In genomic region chr13:102640171-102640570, GRCm38 (mm10) we compare ENCODE assay signal across 24 mouse cellular contexts. TPM values are rescaled to one million over a fixed set of nuclear protein-coding genes. Genes with fewer than 3 reads are reported as not detected.
DNase-seq lines count a peak whose midpoint lies in the region; ATAC-seq and TF ChIP-seq lines count a peak whose summit lies in the region.
"Had no signal": no experiment of that assay in that cellular context is flagged by ENCODE, and none has a peak within 500 bp of the region (broad histone marks: within the 10 kb centered on the region; RNA-seq: fewer than 3 reads in every experiment).

No protein-coding gene starts in this region.

- TF ChIP-seq EP300 in liver, postnatal 0 days (IDR thresholded peaks at IDR 0.05; ENCODE audit: low read depth): no peak
- no peak for TF ChIP-seq EP300 in stomach, postnatal 0 days (optimal IDR thresholded peaks at IDR 0.05)

- no peak overlapping the region for H3K4me3 ChIP-seq in heart, embryonic 15.5 days
- no peak overlapping the region for H3K4me3 ChIP-seq in liver, embryonic 11.5 days (ENCODE audit: low read depth, low read length)
- no peak overlapping the region for H3K4me3 ChIP-seq in liver, postnatal 0 days (ENCODE audit: low read depth, low read length)
- H3K4me3 ChIP-seq in lung, embryonic 16.5 days (ENCODE audit: low read length): no peak overlapping the region
- H3K4me3 ChIP-seq in stomach, embryonic 14.5 days (ENCODE audit: low read depth, low read length): no peak overlapping the region
- no peak overlapping the region for H3K4me3 ChIP-seq in stomach, postnatal 0 days (ENCODE audit: low read depth, low read length)
- H3K4me3 ChIP-seq: embryonic facial prominence, embryonic 13.5 days; embryonic facial prominence, embryonic 15.5 days; erythroblast, embryonic 14.5 days; forebrain, embryonic 12.5 days had no signal

- 60% methylated on average over 3 of the region's 3 CpGs for WGBS in heart, embryonic 15.5 days
- 52% methylated on average over 3 of the region's 3 CpGs for WGBS in liver, embryonic 11.5 days
- WGBS in liver, postnatal 0 days (ENCODE audit: insufficient replicate concordance): 74% methylated on average over 3 of the region's 3 CpGs
- 44% methylated on average over 3 of the region's 3 CpGs for WGBS in lung, embryonic 16.5 days
- 33% methylated on average over 3 of the region's 3 CpGs for WGBS in stomach, embryonic 14.5 days
- 38% methylated on average over 3 of the region's 3 CpGs for WGBS in stomach, postnatal 0 days

- H3K27ac ChIP-seq in heart, embryonic 15.5 days: no peak overlapping the region
- no peak overlapping the region for H3K27ac ChIP-seq in liver, embryonic 11.5 days (ENCODE audit: low read depth, low read length)
- no peak overlapping the region for H3K27ac ChIP-seq in liver, postnatal 0 days (ENCODE audit: low read depth)
- H3K27ac ChIP-seq in lung, embryonic 16.5 days (ENCODE audit: low read length): no peak overlapping the region
- H3K27ac ChIP-seq in stomach, embryonic 14.5 days (ENCODE audit: low read length): no peak overlapping the region
- H3K27ac ChIP-seq in stomach, postnatal 0 days (replicated peaks): no peak overlapping the region
- H3K27ac ChIP-seq: embryonic facial prominence, embryonic 13.5 days; embryonic facial prominence, embryonic 15.5 days; forebrain, embryonic 12.5 days had no signal

- TF ChIP-seq CTCF in liver, postnatal 0 days (IDR thresholded peaks at IDR 0.05; ENCODE audit: low read depth): no peak
- TF ChIP-seq CTCF in stomach, postnatal 0 days (IDR thresholded peaks at IDR 0.05; ENCODE audit: low read depth): no peak

- no peak overlapping the region for H3K4me2 ChIP-seq in heart, embryonic 15.5 days
- H3K4me2 ChIP-seq in liver, embryonic 11.5 days: no peak overlapping the region
- H3K4me2 ChIP-seq in liver, postnatal 0 days (ENCODE audit: low read depth, low read length): no peak overlapping the region
- no peak overlapping the region for H3K4me2 ChIP-seq in lung, embryonic 16.5 days (ENCODE audit: low read depth, low read length)
- H3K4me2 ChIP-seq in stomach, embryonic 14.5 days (replicated peaks; ENCODE audit: low read depth, low read length): no peak overlapping the region
- H3K4me2 ChIP-seq in stomach, postnatal 0 days (replicated peaks; ENCODE audit: low read depth): no peak overlapping the region
- H3K4me2 ChIP-seq: embryonic facial prominence, embryonic 13.5 days; embryonic facial prominence, embryonic 15.5 days; forebrain, embryonic 12.5 days had no signal

- no peaks in the 10 kb centered on the region for H3K9me3 ChIP-seq in heart, embryonic 15.5 days (replicated peaks)
- H3K9me3 ChIP-seq in liver, embryonic 11.5 days (ENCODE audit: control insufficient read depth, low read length): no peaks in the 10 kb centered on the region
- H3K9me3 ChIP-seq in liver, postnatal 0 days (ENCODE audit: low read length): no peaks in the 10 kb centered on the region
- no peaks in the 10 kb centered on the region for H3K9me3 ChIP-seq in lung, embryonic 16.5 days (ENCODE audit: control insufficient read depth, low read length)
- H3K9me3 ChIP-seq in stomach, embryonic 14.5 days (ENCODE audit: control insufficient read depth, low read depth, low read length): no peaks in the 10 kb centered on the region; the same call in 1 of the 2 replicates
- H3K9me3 ChIP-seq in stomach, postnatal 0 days (ENCODE audit: control insufficient read depth, low read length): no peaks in the 10 kb centered on the region
- H3K9me3 ChIP-seq: embryonic facial prominence, embryonic 13.5 days; embryonic facial prominence, embryonic 15.5 days; forebrain, embryonic 12.5 days had no signal

- no peak for DNase-seq in heart, adult 9 months (ENCODE audit: low spot score in 2 of 2)
- peak; percentile 11 for DNase-seq in liver, embryonic 11.5 days (ENCODE audit: low spot score)
- no peak for DNase-seq in liver, postnatal 0 days
- DNase-seq in lung, postnatal 4 days: no peak
- DNase-seq in stomach, postnatal 0 days (ENCODE audit: low spot score): no peak
- DNase-seq: adrenal gland, adult 2 months; adrenal gland, postnatal 10 days; adrenal gland, postnatal 25 days; cerebellum, adult 11 months; cerebellum, adult 18-20 months; cerebellum, adult 8-10 months; cerebellum, adult 9-11 months; cerebellum, postnatal 14 days; cerebellum, postnatal 36 days; embryo, embryonic 11 days had no signal

- H3K9ac ChIP-seq in heart, embryonic 15.5 days: no peak overlapping the region
- no peak overlapping the region for H3K9ac ChIP-seq in liver, embryonic 11.5 days (ENCODE audit: low read depth, low read length)
- H3K9ac ChIP-seq in liver, postnatal 0 days (replicated peaks): no peak overlapping the region
- no peak overlapping the region for H3K9ac ChIP-seq in lung, embryonic 16.5 days (ENCODE audit: low read length)
- H3K9ac ChIP-seq in stomach, embryonic 14.5 days (replicated peaks; ENCODE audit: low read depth, low read length): no peak overlapping the region
- no peak overlapping the region for H3K9ac ChIP-seq in stomach, postnatal 0 days (ENCODE audit: low read length)
- H3K9ac ChIP-seq: embryonic facial prominence, embryonic 13.5 days; embryonic facial prominence, embryonic 15.5 days; forebrain, embryonic 12.5 days had no signal

- no peaks in the 10 kb centered on the region for H3K36me3 ChIP-seq in heart, embryonic 15.5 days
- H3K36me3 ChIP-seq in liver, embryonic 11.5 days (ENCODE audit: control insufficient read depth, insufficient read depth, low read length): no peaks in the 10 kb centered on the region
- no peaks in the 10 kb centered on the region for H3K36me3 ChIP-seq in liver, postnatal 0 days (replicated peaks; ENCODE audit: insufficient read depth, low read length)
- H3K36me3 ChIP-seq in lung, embryonic 16.5 days (ENCODE audit: control insufficient read depth, insufficient read depth, low read length): no peaks in the 10 kb centered on the region
- no peaks in the 10 kb centered on the region for H3K36me3 ChIP-seq in stomach, embryonic 14.5 days (ENCODE audit: control insufficient read depth, insufficient read depth, low read length)
- H3K36me3 ChIP-seq in stomach, postnatal 0 days (ENCODE audit: control insufficient read depth, insufficient read depth, low read length): no peaks in the 10 kb centered on the region
- H3K36me3 ChIP-seq: embryonic facial prominence, embryonic 13.5 days; embryonic facial prominence, embryonic 15.5 days; forebrain, embryonic 12.5 days had no signal

- peaks cover 19% of the 10 kb centered on the region for H3K4me1 ChIP-seq in heart, embryonic 15.5 days (replicated peaks)
- no peaks in the 10 kb centered on the region for H3K4me1 ChIP-seq in liver, embryonic 11.5 days (replicated peaks; ENCODE audit: control insufficient read depth, insufficient read depth, low read length)
- H3K4me1 ChIP-seq in liver, postnatal 0 days (ENCODE audit: insufficient read depth): no peaks in the 10 kb centered on the region
- peaks cover 13% of the 10 kb centered on the region for H3K4me1 ChIP-seq in lung, embryonic 16.5 days (replicated peaks; ENCODE audit: control insufficient read depth, insufficient read depth, low read length)
- H3K4me1 ChIP-seq in stomach, embryonic 14.5 days (ENCODE audit: control insufficient read depth, insufficient read depth, low read length): peaks cover 7% of the 10 kb centered on the region
- no peaks in the 10 kb centered on the region for H3K4me1 ChIP-seq in stomach, postnatal 0 days (replicated peaks; ENCODE audit: control insufficient read depth, insufficient read depth)

- no peaks in the 10 kb centered on the region for H3K27me3 ChIP-seq in heart, embryonic 15.5 days
- H3K27me3 ChIP-seq in liver, embryonic 11.5 days (replicated peaks; ENCODE audit: control insufficient read depth, insufficient read depth, low read length): no peaks in the 10 kb centered on the region
- H3K27me3 ChIP-seq in liver, postnatal 0 days (ENCODE audit: insufficient read depth, low read length): no peaks in the 10 kb centered on the region
- no peaks in the 10 kb centered on the region for H3K27me3 ChIP-seq in lung, embryonic 16.5 days (ENCODE audit: control insufficient read depth, insufficient read depth, low read depth, low read length)
- no peaks in the 10 kb centered on the region for H3K27me3 ChIP-seq in stomach, embryonic 14.5 days (ENCODE audit: control insufficient read depth, insufficient read depth, low read length)
- H3K27me3 ChIP-seq in stomach, postnatal 0 days (ENCODE audit: control insufficient read depth, insufficient read depth, low read length): no peaks in the 10 kb centered on the region
- H3K27me3 ChIP-seq: embryonic facial prominence, embryonic 13.5 days; embryonic facial prominence, embryonic 15.5 days had no signal

- 0 out of 2 replicates have a peak, but pooled peaks have one; percentile 47 for ATAC-seq in heart, embryonic 15.5 days (replicated peaks; ENCODE audit: insufficient number of reproducible peaks, insufficient read depth, low FRiP score, low read depth)
- ATAC-seq in liver, embryonic 11.5 days (replicated peaks; ENCODE audit: low FRiP score): no peak
- ATAC-seq in liver, postnatal 0 days: no peak
- ATAC-seq in lung, embryonic 16.5 days (ENCODE audit: low read depth): peak; percentile 42; the same call in 1 of the 2 replicates
- peak; percentile 66; the same call in 1 of the 2 replicates for ATAC-seq in stomach, embryonic 14.5 days (ENCODE audit: insufficient number of reproducible peaks, insufficient read depth, low FRiP score, low read depth)
- no peak for ATAC-seq in stomach, postnatal 0 days (ENCODE audit: low FRiP score, low TSS enrichment)
- ATAC-seq: forebrain, embryonic 14.5 days; forebrain, embryonic 16.5 days had no signal

RNA-seq across cellular contexts. Expression of gene Cd180, which starts 53.2 kb away (rescaled TPM):
- polyA plus RNA-seq in heart, embryonic 15.5 days (2015; fragmentation: Nextera tagmentation; extraction: Ambion mirVana): 0.24 and 0.53 TPM in 2 replicates
- polyA plus RNA-seq in liver, embryonic 11.5 days (2014; fragmentation: Nextera tagmentation; extraction: Ambion mirVana): 0.68 and 1.7 TPM in 2 replicates
- 1.1 and 1.6 TPM in 2 replicates for polyA plus RNA-seq in liver, postnatal 0 days (2015; fragmentation: Nextera tagmentation; extraction: Ambion mirVana)
- polyA plus RNA-seq in lung, embryonic 16.5 days (2015; fragmentation: Nextera tagmentation; extraction: Ambion mirVana): 0.44 and 0.64 TPM in 2 replicates
- polyA plus RNA-seq in stomach, embryonic 14.5 days (2014; fragmentation: Nextera tagmentation; extraction: Ambion mirVana): 0.59 and 0.81 TPM in 2 replicates
- 0.35 and 0.42 TPM in 2 replicates for polyA plus RNA-seq in stomach, postnatal 0 days (2015; fragmentation: Nextera tagmentation; extraction: Ambion mirVana)
- polyA plus RNA-seq: erythroblast, embryonic 14.5 days had no signal

Comparison
In these comparisons a context has a peak if more than half of its experiments do, and no peak if none do; other contexts are left out.
1. ATAC-seq: peak in heart, embryonic 15.5 days (single experiment), lung, embryonic 16.5 days (single experiment) and stomach, embryonic 14.5 days (single experiment); none in liver, embryonic 11.5 days (single experiment), liver, postnatal 0 days (single experiment) and stomach, postnatal 0 days (single experiment).